Mouse (Mus musculus) bone marrow macrophage, adult 2 months (primary cell): Measurements from ENCODE around the gene Sptbn1.

Experiments
- CTCF ChIP-seq: IDR thresholded peaks from 2 replicates; pipeline ENCODE4 v1.5.1; 2012; ENCODE audit warnings: low read depth, mild to moderate bottlenecking, low read length, moderate library complexity
- POLR2A ChIP-seq: IDR thresholded peaks from 2 replicates; pipeline ENCODE4 v1.6.1; 2012; ENCODE audit warnings: mild to moderate bottlenecking, low read depth, low read length, borderline replicate concordance

DNA sequence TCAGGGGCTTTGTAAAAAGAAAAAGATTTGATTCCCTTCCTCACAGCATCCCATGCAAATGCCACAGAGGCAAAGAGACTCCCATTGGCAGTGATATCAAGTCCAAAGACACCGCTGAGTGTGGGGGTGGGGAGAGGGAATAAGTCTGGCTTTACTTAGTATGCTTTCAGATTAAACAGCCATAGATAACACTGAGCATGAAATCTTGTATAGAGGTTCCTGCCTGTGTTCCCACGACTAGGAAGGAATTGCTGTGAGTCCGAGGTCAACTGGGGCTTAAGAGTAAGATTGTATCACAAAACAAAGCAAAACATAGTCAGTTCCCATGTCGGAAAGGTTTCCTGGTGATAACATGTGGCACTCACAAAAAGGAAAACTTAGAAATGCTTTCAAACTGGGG is 136.3 kb downstream of the Sptbn1 start:
- TF ChIP-seq CTCF (no peak), POLR2A (no peak)
